Mouse (Mus musculus): ENCODE measurements around the gene Slc26a11.

The Slc26a11 gene

DNA sequence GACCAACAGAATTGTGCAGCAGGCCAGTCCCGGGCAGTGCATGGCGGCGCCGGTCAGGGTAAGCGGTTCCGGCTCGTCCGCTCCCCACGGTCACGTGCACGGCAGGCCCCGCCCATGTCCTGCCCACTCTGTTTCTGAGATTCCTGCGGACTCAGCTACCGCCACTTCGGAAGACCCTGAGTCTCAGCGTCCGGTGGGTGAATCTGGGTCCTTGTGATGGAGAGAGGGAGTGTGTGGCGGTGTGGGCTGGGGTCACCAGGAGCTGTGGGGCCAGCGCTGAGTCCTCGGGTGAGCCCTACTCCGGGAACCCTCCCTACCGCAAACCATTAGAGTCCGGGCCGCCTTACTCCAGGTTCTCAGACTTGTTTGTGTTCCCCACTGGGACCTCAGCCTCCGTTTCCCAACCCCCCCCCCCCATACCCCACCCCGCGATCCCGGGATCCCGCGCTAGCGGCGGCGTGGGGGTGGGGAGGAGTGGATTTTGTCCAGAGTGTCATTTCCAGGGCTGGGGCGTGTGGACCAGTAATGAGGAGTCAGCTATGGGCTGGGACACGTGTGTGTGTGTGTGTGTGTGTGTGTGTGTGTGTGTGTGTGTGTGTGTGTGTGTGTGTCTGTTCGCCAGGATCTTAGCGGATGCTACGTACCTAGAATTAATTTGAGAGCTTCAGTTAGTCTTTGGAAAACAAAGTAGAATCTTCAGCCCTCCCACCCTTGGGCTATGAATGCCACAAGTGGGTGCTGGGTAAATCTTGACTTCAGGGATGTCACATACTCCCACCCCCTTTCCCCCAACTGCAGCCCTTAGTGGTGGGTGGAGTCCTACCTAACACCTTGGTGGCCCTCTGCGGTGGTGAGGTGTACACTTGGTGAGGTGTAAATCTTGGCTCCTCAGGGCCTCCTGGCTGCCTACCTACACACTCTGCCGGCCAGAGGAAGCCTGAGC is at the start of gene Slc26a11, which contains the start of gene Sgsh:
TSS of gene Slc26a11 (plus strand) at position 115 of the 943 bp plus-strand sequence.
TSS of gene Sgsh (minus strand) at position 94 of the 943 bp plus-strand sequence.
- in situ Hi-C loops (cut with MboI; ENCODE audit: low pct_unique_long_range_greater_than_20kb in 1 of 2, low sequenced_read_pairs in 2 of 2, unreplicated experiment in 1 of 2): no loop called here

DNA sequence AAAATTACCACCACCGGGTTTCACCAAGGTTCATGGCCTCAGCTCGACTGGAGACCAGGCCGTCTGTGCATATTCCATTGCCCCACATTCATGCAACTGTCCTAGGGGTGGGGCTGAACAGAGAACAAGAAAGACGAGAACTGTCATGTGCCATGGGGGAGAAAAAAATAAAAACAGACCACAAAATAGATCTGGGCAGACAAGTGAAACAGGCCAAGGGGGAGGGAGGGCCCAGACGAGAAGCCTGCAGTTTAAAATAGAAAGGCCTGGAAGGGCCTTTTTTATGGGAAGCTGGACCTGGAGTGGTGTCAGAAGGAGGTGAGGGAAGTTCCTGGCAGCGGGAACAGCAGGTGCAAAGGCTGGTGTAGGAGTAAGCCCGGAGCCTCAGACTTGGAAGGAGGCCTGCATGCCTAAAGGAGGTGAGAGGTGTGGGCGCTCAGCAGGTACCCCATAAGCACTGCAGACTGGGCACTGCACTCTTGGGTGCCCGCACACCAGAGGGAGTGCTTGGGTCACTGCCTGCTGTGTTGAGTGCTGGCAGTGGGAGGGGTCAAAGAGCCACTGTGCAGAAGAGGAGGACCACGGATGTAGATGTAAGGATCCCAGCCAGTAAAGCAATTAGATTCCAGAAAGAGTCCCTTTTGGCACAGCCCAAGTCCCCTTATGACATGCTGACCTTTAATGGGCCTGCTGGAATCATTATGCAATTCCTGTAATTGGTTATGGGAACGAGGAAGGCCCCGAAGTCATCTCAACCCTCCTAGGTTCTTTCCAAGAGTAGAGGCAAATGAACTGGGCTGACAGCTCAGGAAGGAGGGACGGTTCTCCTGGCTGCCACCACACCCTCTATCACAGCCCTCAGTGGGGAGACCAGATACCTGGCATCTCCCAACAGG is 48.3 kb upstream of the Slc26a11 start:
- in situ Hi-C loops (cut with MboI; ENCODE audit: low pct_unique_long_range_greater_than_20kb in 1 of 2, low sequenced_read_pairs in 2 of 2, unreplicated experiment in 1 of 2): no loop called here

DNA sequence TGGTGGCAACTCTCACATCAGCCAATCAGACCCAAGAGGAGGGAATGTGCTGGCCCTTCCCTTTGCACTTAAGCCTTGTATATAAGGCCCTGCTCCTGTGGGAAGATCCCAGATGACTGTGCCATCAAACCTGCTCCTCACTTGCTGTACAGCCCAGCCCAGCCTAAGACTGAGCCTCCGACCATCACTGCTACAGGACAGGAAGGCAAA is 47.8 kb upstream of the Slc26a11 start, which contains the start of gene Card14:
TSS of gene Card14 (plus strand) at position 111 of the 210 bp plus-strand sequence.
- in situ Hi-C loops (cut with MboI; ENCODE audit: low pct_unique_long_range_greater_than_20kb in 1 of 2, low sequenced_read_pairs in 2 of 2, unreplicated experiment in 1 of 2): no loop called here

DNA sequence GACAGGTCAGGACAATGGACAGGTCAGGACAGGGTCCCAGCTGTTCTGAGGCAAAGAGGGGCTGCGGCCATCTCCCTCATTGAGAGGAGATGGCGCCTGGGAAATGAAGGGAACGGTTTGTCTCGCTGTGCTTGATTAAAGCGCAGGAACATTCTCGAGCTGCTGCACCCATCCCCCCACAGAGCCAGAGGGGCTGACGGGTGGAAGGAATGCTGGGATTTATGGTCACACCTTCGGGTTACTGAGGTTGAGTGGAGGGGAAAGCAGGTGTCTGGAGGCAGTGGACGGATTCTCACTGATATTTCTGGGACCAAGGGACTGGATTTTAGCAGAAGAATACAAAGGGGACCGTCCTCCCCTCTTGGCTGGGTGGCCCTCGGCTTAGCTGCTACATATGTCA is 47.4 kb upstream of the Slc26a11 start:
- in situ Hi-C loops (cut with MboI; ENCODE audit: low pct_unique_long_range_greater_than_20kb in 1 of 2, low sequenced_read_pairs in 2 of 2, unreplicated experiment in 1 of 2): no loop called here

DNA sequence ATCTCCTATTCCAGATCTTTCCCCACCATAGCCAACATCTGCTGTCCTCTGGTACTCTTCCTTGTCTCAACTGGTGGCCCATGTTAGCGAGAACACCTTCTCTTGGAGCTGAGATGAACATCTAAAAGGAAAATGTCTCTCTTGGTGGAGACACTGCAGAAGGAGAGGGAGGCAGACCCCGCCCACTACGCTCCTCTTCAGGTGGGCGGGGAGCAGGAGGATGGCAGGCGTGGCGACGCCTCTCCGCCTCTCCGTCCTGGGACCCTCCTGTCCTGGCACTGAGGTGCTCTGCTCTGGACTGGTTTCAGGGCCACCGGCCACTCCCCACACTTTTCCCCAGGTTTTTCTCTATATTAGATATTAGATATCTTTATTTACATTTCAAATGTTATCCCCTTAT is 44.7 kb upstream of the Slc26a11 start:
- in situ Hi-C loops (cut with MboI; ENCODE audit: low pct_unique_long_range_greater_than_20kb in 1 of 2, low sequenced_read_pairs in 2 of 2, unreplicated experiment in 1 of 2): no loop called here

DNA sequence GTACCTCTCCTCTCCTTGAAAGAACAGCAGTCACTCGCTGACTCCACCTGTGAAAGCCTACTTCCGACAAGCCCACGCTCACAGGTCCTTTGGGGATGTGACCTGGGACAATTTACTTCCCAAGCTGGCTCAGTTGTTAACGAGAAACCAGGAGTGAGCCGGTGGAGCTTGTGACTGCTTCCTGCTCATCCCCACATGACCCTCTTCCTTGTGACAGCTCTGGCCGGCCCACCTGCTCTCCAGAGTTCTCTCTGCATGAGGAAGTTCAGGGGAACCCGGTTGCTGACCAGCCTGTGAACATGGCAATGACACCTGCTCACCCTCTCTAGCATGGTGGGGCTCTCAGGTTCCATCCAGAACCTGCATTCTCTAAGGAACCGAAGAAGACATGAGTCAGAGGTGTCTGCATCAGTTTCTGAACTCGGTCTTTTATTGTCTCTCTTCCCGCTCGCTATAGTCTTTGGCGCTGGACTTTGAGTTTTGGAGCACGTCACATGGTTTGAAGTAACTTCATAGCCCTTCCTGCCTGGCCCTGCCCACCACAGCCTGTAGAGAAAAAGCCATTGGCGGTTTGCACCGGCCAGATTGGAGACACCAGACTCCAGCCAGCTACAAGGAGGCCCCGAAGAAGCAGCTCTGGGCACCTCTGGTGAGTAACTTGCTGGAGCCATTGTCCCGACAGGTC is 41.0 kb upstream of the Slc26a11 start:
- in situ Hi-C loops (cut with MboI; ENCODE audit: low pct_unique_long_range_greater_than_20kb in 1 of 2, low sequenced_read_pairs in 2 of 2, unreplicated experiment in 1 of 2): no loop called here

DNA sequence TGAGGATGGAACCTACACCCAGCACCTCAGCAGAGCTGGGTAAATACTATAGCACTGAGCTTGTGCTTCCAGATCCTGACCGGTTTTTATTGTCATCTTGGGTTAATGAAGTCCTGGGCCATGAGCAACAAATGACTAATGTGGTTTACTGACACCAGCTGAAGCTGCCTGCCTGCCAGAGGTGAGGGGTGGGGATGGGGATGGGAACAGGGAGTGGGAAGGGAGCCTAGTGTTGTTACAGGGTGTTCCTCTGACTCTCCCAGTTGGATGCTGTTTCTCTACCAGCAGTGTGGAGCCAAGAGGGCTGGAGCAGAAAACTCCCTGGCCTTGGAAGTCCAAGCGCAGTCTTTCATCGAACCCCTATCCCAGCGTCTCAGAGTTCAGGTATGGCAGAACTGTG is 38.6 kb upstream of the Slc26a11 start:
- in situ Hi-C loops (cut with MboI; ENCODE audit: low pct_unique_long_range_greater_than_20kb in 1 of 2, low sequenced_read_pairs in 2 of 2, unreplicated experiment in 1 of 2): no loop called here

DNA sequence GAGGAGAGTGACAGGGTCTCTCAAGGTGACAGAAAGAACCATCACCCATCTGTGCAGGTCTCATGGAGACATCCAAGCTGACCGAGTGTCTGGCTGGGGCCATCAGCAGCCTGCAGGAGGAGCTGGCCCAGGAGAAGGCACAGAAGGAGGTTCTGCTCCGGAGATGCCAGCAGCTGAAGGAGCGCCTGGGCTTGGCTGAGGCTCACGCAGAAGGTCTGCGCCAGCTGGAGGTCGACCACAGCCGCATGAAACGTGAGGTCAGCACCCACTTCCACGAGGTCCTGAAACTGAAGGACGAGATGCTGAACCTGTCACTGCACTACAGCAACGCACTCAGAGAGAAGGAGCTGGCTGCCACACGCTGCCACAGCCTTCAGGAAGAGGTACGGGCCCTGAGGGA is 32.8 kb upstream of the Slc26a11 start:
- in situ Hi-C loops (cut with MboI; ENCODE audit: low pct_unique_long_range_greater_than_20kb in 1 of 2, low sequenced_read_pairs in 2 of 2, unreplicated experiment in 1 of 2): no loop called here

DNA sequence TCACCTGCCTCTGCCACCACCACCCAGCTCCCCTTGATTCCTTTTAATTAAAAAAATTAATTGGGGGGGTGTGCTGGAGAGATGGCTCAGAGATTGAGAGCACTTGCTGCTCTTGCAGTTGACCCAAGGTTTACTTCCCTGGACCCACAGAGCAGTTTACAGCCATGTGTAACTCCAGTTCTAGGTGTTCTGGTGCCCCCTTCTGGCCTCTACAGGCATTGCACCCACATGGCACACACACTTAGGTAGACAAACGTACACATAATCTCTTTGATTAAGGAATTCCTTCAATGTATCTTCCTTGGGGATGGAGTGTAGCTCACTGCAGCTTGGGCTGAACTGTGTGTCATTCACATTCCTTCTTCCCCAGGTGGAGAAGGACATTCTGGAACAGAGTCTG is 30.3 kb upstream of the Slc26a11 start:
- in situ Hi-C loops (cut with MboI; ENCODE audit: low pct_unique_long_range_greater_than_20kb in 1 of 2, low sequenced_read_pairs in 2 of 2, unreplicated experiment in 1 of 2): no loop called here

DNA sequence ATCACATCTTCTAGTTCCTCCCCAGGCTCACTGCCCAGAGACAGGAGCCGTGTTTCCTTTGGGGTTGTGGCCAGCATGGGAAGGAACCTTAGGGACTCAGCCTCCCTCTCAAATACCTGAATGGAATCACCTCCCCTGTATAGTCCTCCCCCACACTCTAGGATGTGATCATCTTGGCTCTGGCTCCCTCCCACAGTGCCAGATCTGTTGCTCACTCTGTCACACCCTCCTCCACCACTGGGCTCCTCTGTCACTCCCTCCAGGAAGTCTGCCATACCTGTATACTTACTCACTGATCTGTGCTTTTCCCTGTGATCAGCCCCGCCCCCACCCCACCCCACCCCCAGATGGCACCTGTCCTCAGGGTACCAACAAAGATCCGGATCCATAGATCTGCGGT is 24.8 kb upstream of the Slc26a11 start:
- in situ Hi-C loops (cut with MboI; ENCODE audit: low pct_unique_long_range_greater_than_20kb in 1 of 2, low sequenced_read_pairs in 2 of 2, unreplicated experiment in 1 of 2): loop anchor here in 1 of 2 experiments (10.0 kb wide), 1 partner anchor 74 kb away; no protein-coding TSS in a partner anchor

DNA sequence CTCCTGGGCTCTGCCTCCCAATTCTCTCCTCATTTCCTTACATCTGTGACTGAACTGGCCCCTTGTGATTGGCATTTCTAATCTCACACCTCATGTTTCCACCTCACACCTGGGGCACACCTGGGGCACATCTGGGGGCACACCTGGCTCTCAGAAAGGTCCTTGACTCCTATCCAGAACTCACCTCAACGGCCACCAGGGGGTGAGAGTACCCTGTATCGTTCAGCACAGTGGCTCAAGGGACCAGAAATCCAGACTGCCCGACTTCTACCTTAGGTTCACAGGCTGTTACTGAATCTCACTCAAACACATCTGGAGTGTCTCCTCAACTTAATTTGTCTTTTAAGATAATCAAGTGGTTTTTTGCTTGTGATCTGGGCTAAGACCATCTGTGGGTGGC is 23.4 kb upstream of the Slc26a11 start:
- in situ Hi-C loops (cut with MboI; ENCODE audit: low pct_unique_long_range_greater_than_20kb in 1 of 2, low sequenced_read_pairs in 2 of 2, unreplicated experiment in 1 of 2): loop anchor here in 1 of 2 experiments (10.0 kb wide), 1 partner anchor 73 kb away; no protein-coding TSS in a partner anchor

DNA sequence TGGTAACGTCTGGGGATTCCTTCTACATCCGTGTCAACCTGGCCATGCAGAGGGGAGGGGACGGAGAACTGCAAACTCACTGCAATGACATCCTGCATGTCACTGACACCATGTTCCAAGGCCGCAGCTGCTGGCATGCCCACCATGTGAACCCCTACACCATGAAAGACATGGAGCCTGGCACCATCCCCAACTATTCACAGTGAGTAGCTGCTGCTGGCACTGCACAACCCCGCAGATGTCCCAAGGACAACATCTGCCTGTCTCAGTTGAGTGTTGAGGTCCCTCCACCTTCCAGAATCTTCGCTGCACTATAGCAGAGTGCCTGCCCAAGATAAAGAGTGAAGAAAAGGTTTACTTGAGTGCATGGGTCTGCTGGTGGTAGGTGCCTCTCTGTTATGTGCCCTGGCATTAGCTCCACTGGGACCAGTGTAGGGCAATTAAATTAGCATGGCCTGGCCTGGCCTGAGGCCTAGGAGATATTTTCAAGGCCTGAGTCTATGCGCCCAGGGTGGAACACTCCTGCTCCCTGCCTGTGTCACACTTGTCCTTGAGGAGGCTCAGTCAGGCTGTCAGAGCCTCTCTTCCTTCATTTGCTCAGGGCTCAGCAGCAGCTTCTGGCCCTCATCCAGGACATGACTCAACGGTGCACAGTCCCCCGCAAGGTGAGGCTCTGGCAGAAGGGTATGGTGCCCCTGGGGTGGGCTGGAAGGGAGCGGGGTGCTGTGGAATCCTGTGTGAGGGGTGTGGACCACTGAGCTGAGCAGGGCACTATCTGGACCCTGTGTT is 16.9 kb upstream of the Slc26a11 start:
- in situ Hi-C loops (cut with MboI; ENCODE audit: low pct_unique_long_range_greater_than_20kb in 1 of 2, low sequenced_read_pairs in 2 of 2, unreplicated experiment in 1 of 2): loop anchor here in 1 of 2 experiments (10.0 kb wide), 1 partner anchor 66 kb away; no protein-coding TSS in a partner anchor

DNA sequence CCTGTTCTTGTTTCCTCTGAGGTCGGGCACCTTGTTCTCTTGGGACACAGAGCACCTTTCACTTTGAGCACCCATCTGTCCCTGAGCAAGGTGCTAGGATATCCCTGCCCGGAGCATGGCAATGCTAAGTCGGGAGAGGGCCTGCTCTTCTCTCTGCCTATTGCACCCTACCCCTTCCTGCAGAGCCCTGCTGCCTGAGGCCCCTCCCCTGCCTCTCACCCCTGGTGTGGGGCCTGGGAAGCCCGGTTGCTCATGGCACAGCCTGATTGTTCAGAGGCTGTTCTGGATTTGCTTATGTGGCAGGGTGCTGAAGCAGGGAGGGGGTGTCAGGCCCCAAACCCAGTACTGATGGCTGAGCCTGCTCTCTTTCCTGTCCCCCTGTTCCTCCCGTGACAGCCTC is 16.2 kb upstream of the Slc26a11 start:
- in situ Hi-C loops (cut with MboI; ENCODE audit: low pct_unique_long_range_greater_than_20kb in 1 of 2, low sequenced_read_pairs in 2 of 2, unreplicated experiment in 1 of 2): loop anchor here in 1 of 2 experiments (10.0 kb wide), 1 partner anchor 66 kb away; no protein-coding TSS in a partner anchor

DNA sequence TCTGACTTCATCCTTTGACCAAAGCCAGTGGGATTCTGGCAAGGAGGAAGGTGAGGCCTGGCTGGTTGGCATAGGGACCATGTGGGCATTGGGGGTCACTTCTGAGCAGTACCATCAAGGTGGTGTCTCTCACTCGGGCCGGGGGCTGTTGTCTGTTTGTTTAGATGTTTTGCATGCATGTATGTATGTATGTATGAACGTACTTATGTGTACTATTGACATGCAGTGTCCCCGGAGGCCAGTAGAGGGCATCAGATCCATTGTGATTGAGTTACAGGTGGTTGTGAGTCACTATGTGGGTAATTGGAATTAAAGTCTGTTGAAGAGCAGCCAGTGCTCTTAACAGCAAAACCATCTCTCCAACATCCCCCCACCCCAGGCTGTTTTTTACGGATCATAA is 15.7 kb upstream of the Slc26a11 start:
- in situ Hi-C loops (cut with MboI; ENCODE audit: low pct_unique_long_range_greater_than_20kb in 1 of 2, low sequenced_read_pairs in 2 of 2, unreplicated experiment in 1 of 2): loop anchor here (10.0 kb wide), 1 partner anchor 65 kb away; no protein-coding TSS in a partner anchor

DNA sequence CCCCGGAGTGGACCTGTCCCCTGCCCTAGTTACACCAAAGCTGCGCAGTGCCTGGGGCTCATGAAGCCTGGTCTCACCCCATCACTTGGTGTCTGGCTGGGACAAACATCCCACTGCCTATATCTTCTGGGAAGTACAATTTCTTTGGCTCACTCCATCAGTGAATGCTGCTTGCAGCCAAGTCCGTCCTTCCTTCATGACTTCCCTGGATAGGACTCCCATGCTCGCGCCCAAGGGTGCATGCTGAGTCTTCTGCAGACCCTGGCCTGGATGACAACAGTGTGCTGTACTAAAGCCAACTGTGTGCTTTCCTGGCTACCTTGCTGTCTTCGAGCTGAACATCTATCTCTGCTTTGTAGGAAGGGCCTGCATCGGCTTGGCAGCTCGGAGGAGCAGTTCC is 11.2 kb upstream of the Slc26a11 start:
- in situ Hi-C loops (cut with MboI; ENCODE audit: low pct_unique_long_range_greater_than_20kb in 1 of 2, low sequenced_read_pairs in 2 of 2, unreplicated experiment in 1 of 2): loop anchor here in 1 of 2 experiments (10.0 kb wide), 1 partner anchor 61 kb away; no protein-coding TSS in a partner anchor

DNA sequence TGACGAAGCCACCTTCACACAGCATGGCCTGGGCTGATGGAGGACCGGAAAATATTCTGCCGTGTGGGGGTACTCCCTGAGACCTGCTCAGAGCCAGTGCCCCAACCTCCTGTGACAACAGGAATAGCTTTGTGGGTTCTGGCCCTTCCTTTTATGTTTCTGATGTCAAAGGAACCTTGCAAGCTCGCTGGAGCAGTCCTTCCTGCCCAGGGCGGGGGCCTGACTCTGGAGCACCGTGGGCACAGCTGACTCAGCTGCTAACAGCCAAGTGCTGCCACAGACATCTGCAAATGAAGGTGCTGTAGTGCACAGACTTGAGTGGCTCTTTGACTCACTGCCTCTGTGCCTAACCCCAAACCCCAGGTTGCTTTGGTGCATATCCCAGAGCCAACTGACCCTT is 10.5 kb upstream of the Slc26a11 start:
- in situ Hi-C loops (cut with MboI; ENCODE audit: low pct_unique_long_range_greater_than_20kb in 1 of 2, low sequenced_read_pairs in 2 of 2, unreplicated experiment in 1 of 2): loop anchor here in 1 of 2 experiments (10.0 kb wide), 1 partner anchor 60 kb away; no protein-coding TSS in a partner anchor

DNA sequence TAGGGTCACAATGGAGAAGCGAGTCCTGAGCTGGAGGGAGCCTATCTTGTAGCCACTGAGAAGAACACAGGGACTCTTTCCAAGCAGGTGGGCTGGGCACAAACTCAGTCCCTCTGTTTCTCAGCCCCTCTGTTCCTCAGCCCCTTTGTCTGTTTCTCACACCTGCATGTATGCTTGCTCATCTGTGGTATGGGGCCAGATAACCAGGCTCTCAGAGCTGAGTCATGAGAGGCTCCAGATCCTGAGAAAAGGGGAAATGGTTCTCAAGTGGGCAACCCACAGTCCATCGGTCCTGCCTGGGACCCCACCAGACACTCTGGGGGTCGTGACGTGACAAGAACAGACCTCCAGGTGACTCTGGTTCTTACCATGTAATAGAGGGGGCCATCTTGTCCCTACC is 8.2 kb upstream of the Slc26a11 start:
- in situ Hi-C loops (cut with MboI; ENCODE audit: low pct_unique_long_range_greater_than_20kb in 1 of 2, low sequenced_read_pairs in 2 of 2, unreplicated experiment in 1 of 2): loop anchor here in 1 of 2 experiments (10.0 kb wide), 1 partner anchor 58 kb away; no protein-coding TSS in a partner anchor

DNA sequence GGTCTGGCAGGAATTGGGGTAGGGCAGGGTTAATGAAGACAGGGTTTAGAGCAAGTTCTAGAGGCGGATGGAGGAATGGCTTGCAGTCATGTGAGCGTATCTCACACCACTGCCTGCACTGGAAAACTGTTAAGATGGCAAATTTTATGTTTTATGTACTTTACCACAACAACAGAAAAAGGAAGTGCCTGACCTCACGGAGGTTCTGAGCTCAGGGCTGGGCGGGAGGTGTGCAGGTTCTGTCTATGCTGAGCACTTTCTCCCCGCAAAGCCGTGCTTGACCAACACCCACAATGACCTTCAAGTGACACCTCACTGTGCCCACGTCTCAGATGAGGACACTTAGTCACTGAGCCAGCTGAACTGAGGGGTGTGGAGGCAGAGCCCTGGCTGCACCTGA is 3.2 kb upstream of the Slc26a11 start:
- in situ Hi-C loops (cut with MboI; ENCODE audit: low pct_unique_long_range_greater_than_20kb in 1 of 2, low sequenced_read_pairs in 2 of 2, unreplicated experiment in 1 of 2): no loop called here

Measured in mouse embryonic stem cell (cell line).